Mouse (Mus musculus): ENCODE measurements around the gene Cxcl2.

GRCm38 (mm10) chr5:90859031-90859430, 44.6 kb upstream of the Cxcl2 start:
- no peak for TF ChIP-seq USF2 (conservative IDR thresholded peaks at IDR 0.05; ENCODE audit: low read depth, low read length)
- no peak for TF ChIP-seq POLR2AphosphoS2 (IDR thresholded peaks at IDR 0.05; ENCODE audit: low read depth, low read length)
- no peak for TF ChIP-seq POLR2A (IDR thresholded peaks at IDR 0.05; ENCODE audit: low read depth, low read length)
- TF ChIP-seq ZC3H11A (IDR thresholded peaks at IDR 0.05; ENCODE audit: low read depth, low read length) = no peak
- no peak for TF ChIP-seq RCOR1 (conservative IDR thresholded peaks at IDR 0.05; ENCODE audit: low read depth, low read length)
- no peak for TF ChIP-seq IRF4 (IDR thresholded peaks at IDR 0.05; ENCODE audit: low read depth, low read length)
- TF ChIP-seq CTCF (conservative IDR thresholded peaks at IDR 0.05 in 1 of 2, IDR thresholded peaks at IDR 0.05 in 1 of 2; ENCODE audit: low read depth in 2 of 2, low read length in 2 of 2) = no peak
- TF ChIP-seq EP300 (IDR thresholded peaks at IDR 0.05; ENCODE audit: low read length) = no peak

All from CH12.LX (cell line).